Mouse (Mus musculus) spleen, adult 2 months (tissue): Measurements from ENCODE around the gene S100a4. TPM values are rescaled to one million over a fixed set of nuclear protein-coding genes. Genes with fewer than 3 reads are reported as not detected.

Experiments
- DNase-seq, 2 experiments: peaks; one replicate each; pipeline versions ENCODE4 v3.0.0 to v3.0.0-alpha.2; 2012 to 2021; ENCODE audit warnings: low spot score in 2 of 2, low read depth in 1 of 2
- H3K27ac ChIP-seq: fragments of 200-500 bp; 2 replicates; pipeline ENCODE4 v1.5.1; 2012; ENCODE audit warnings: low read length, inconsistent platforms; ENCODE audit not compliant: insufficient read depth
- H3K27me3 ChIP-seq: fragments of 200-500 bp; 2 replicates; pipeline ENCODE4 v1.6.1; 2012; ENCODE audit warnings: mild to moderate bottlenecking, moderate library complexity, low read length, inconsistent platforms; ENCODE audit not compliant: control insufficient read depth, insufficient read depth
- H3K36me3 ChIP-seq: fragments of 200-500 bp; 2 replicates; pipeline ENCODE4 v1.6.1; 2012; ENCODE audit warnings: mild to moderate bottlenecking, low read length, inconsistent platforms; ENCODE audit not compliant: control insufficient read depth, insufficient read depth
- H3K4me1 ChIP-seq: fragments of 200-500 bp; 2 replicates; pipeline ENCODE4 v1.6.1; 2011; ENCODE audit warnings: inconsistent platforms; ENCODE audit not compliant: control insufficient read depth, insufficient read depth, insufficient read length
- H3K4me3 ChIP-seq: fragments of 200-500 bp; 2 replicates; pipeline ENCODE4 v1.5.1; 2011; ENCODE audit warnings: mild to moderate bottlenecking, inconsistent platforms; ENCODE audit not compliant: insufficient read depth, insufficient read length; ENCODE audit errors: extremely low read depth
- CTCF ChIP-seq: fragments of 200-500 bp; IDR thresholded peaks from 2 replicates; pipeline ENCODE4 v1.5.1; 2011; ENCODE audit warnings: mild to moderate bottlenecking, inconsistent platforms; ENCODE audit not compliant: insufficient read depth, insufficient read length, insufficient replicate concordance; ENCODE audit errors: extremely low read depth
- POLR2A ChIP-seq: fragments of 200-500 bp; IDR thresholded peaks from 2 replicates; pipeline ENCODE4 v1.6.1; 2011; ENCODE audit warnings: low read depth, low read length, inconsistent platforms
- WGBS: fragments of 180-500 bp; shearing (Covaris S2); methylation state at CpG from one replicate; pipeline ENCODE4 v1.1.7; 2018; 5-methylcytosine and 5-hydroxymethylcytosine counted together
- polyA plus RNA-seq: library from polyadenylated mRNA; depleted of rRNA; stranded (reverse); fragments of >200 nt; gene quantifications from 2 replicates; pipeline ENCODE4 v1.2.3, GENCODE M21; 2012; rRNA removed

Gene S100a4
- polyA plus RNA-seq = 43.5 and 68.3 TPM in 2 replicates

- no peak for TF ChIP-seq CTCF
- TF ChIP-seq POLR2A = no peak
- peak in 1 of 2 experiments; percentile 26 for DNase-seq
- Histone ChIP-seq H3K4me3 (0 out of 2 replicates have a peak within 1 kb of the TSS, but pooled peaks have one; percentile 1), H3K36me3 (no peaks in the 10 kb centered on the region), H3K27ac (no peak within 1 kb of the TSS), H3K4me1 (peaks cover 5% of the 10 kb centered on the region; the same call in 1 of the 2 replicates), H3K27me3 (no peaks in the 10 kb centered on the region)
- 10% methylated on average over 3 of the region's 3 CpGs for WGBS
Measured at GRCm38 (mm10) chr3:90603623-90604022, at the start of gene S100a4. Gene S100a4, plus strand, starts transcription at chr3:90603771.

GRCm38 (mm10) chr3:90555954-90556353 lies 47.6 kb upstream of the S100a4 start:
- Histone ChIP-seq H3K27me3 (no peaks in the 10 kb centered on the region), H3K4me1 (no peaks in the 10 kb centered on the region), H3K4me3 (no peak overlapping the region), H3K36me3 (no peaks in the 10 kb centered on the region), H3K27ac (no peak overlapping the region)
- no peak for DNase-seq
- WGBS = 80% methylated on average over 5 of the region's 5 CpGs
- TF ChIP-seq POLR2A (no peak), CTCF (no peak)

- Histone ChIP-seq H3K36me3 (no peaks in the 10 kb centered on the region), H3K4me3 (no peak within 1 kb of the TSS), H3K27me3 (no peaks in the 10 kb centered on the region), H3K4me1 (no peaks in the 10 kb centered on the region), H3K27ac (no peak within 1 kb of the TSS)
- 76% methylated on average over 6 of the region's 6 CpGs for WGBS
- DNase-seq = no peak
- TF ChIP-seq POLR2A (no peak), CTCF (no peak)
Measured at GRCm38 (mm10) chr3:90560008-90560628, 43.5 kb upstream of the S100a4 start, which contains the start of gene S100a3. Gene S100a3, plus strand, starts transcription at chr3:90560578.

GRCm38 (mm10) chr3:90574691-90575090 lies 28.9 kb upstream of the S100a4 start:
- no peak for DNase-seq
- H3K4me3 ChIP-seq = no peak overlapping the region
- H3K27me3 ChIP-seq = no peaks in the 10 kb centered on the region
- no peak for TF ChIP-seq POLR2A
- TF ChIP-seq CTCF = no peak
- WGBS = 85% methylated on average over 5 of the region's 5 CpGs
- no peaks in the 10 kb centered on the region for H3K4me1 ChIP-seq
- H3K36me3 ChIP-seq = no peaks in the 10 kb centered on the region
- no peak overlapping the region for H3K27ac ChIP-seq

DNA sequence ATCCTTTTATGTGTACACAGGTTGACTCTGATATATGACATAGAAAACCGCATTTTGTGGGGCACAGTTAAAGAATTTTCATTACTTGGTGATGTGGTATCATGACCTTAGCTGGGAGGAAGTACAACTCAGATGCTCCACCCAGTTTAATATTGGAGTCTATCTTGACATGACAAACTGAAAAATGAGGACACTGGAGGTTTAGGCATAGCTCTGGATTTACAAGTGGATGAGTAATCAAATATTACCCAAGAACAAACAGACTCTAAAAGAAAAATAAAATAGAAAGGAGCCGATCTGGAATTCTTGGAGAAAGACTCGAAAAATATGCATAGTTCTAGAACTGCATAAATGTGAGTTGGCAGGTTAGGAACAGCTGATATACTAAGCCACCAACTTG lies 28.3 kb upstream of the S100a4 start:
- no peak for DNase-seq
- no peak for TF ChIP-seq POLR2A
- Histone ChIP-seq H3K36me3 (no peaks in the 10 kb centered on the region), H3K4me1 (no peaks in the 10 kb centered on the region), H3K27me3 (no peaks in the 10 kb centered on the region), H3K4me3 (no peak overlapping the region), H3K27ac (no peak overlapping the region)
- WGBS = 72% methylated on average over 3 of the region's 3 CpGs

GRCm38 (mm10) chr3:90576351-90577001 lies 27.1 kb upstream of the S100a4 start:
- DNase-seq = no peak
- 83% methylated on average over 10 of the region's 10 CpGs for WGBS
- H3K36me3 ChIP-seq = no peaks in the 10 kb centered on the region
- no peak for TF ChIP-seq POLR2A
- TF ChIP-seq CTCF = no peak
- H3K27me3 ChIP-seq = no peaks in the 10 kb centered on the region
- no peaks in the 10 kb centered on the region for H3K4me1 ChIP-seq
- H3K4me3 ChIP-seq = no peak overlapping the region
- no peak overlapping the region for H3K27ac ChIP-seq

DNA sequence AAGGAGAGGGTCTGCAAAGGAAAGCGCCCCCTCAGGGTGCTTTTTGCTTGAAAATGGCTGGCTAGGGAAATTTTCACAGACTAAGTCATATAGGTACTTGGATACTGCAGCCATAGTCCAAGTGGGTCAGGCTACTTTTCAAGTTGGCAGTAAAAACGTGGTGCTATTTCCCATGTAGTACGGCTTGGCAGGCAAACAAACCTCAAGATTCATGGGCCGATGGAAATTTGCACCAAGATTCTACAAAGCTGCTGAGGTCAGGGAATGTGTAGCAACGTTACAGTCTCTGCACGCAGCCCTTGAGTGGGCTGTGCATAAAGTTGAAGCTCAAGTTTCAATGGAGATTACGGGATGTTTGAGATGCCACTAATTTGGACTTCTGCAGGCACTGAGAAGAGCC lies 24.1 kb upstream of the S100a4 start:
- Histone ChIP-seq H3K27ac (no peak overlapping the region), H3K4me1 (peaks cover 3% of the 10 kb centered on the region; the same call in 1 of the 2 replicates), H3K36me3 (no peaks in the 10 kb centered on the region), H3K4me3 (no peak overlapping the region), H3K27me3 (no peaks in the 10 kb centered on the region)
- WGBS = 90% methylated on average over 7 of the region's 7 CpGs
- no peak for TF ChIP-seq CTCF
- no peak for TF ChIP-seq POLR2A
- DNase-seq = no peak
